Mouse (Mus musculus): ENCODE measurements around the gene Jag1. TPM values are rescaled to one million over a fixed set of nuclear protein-coding genes. Genes with fewer than 3 reads are reported as not detected.

Gene Jag1
- polyA plus RNA-seq, 1 experiment = 3.3 TPM

DNA sequence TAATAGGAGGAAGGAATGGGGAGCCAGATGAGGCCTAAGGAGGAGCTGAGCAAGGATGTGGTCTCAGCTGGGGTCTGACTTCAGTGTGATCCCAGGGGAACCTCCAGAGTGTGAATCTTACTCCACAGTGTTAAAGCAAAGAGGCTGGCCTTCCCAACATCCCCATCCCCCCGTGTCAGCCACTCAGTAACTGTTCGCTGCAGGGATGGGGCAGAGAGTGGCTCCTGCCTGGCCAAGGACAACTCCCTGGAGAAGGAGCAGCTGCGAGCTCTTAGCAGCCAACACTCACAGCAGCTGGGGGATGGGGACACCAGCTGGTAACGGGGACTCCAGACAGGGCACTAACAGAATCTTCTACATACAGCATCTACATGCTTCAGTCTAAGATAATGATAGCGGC is 15.4 kb downstream of the Jag1 start:
- Histone ChIP-seq H3K4me3 (ENCODE audit: insufficient read depth, low read length) (no peak overlapping the region), H3K27ac (ENCODE audit: insufficient read depth, low read depth, low read length) (no peak overlapping the region), H3K4me1 (ENCODE audit: control insufficient read depth, insufficient read depth, low read length) (no peaks in the 10 kb centered on the region)
- TF ChIP-seq POLR2A (IDR thresholded peaks at IDR 0.05; ENCODE audit: borderline replicate concordance, low read depth, low read length) (no peak), CTCF (IDR thresholded peaks at IDR 0.05; ENCODE audit: low read depth, low read length) (no peak)

DNA sequence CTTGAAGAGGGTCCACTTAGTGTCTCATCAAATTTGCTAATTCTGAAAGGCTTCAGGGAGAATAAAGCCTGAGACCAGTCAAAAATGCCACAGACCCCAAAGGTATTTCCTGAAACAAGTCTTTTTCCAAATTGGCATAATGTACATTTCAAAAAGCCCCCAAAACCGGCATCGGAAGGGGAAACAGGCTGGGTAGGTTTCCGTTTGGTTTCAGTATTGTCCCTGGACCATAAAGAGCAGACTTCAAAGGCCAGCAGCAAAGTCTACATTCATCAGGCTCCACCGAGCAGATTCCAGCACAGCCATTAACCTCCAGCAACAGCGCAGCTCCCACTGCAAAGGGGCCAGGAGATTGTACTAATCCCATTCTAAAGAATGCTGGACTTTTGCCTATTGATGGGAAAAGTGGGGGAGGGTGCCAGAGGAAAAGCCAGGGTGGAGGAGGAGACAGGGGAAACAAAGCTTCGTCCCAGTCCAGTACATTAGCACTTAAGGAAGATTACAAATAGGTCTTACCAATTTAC is 17.2 kb downstream of the Jag1 start:
- Histone ChIP-seq H3K27ac (ENCODE audit: insufficient read depth, low read depth, low read length) (no peak overlapping the region), H3K4me1 (ENCODE audit: control insufficient read depth, insufficient read depth, low read length) (no peaks in the 10 kb centered on the region)

DNA sequence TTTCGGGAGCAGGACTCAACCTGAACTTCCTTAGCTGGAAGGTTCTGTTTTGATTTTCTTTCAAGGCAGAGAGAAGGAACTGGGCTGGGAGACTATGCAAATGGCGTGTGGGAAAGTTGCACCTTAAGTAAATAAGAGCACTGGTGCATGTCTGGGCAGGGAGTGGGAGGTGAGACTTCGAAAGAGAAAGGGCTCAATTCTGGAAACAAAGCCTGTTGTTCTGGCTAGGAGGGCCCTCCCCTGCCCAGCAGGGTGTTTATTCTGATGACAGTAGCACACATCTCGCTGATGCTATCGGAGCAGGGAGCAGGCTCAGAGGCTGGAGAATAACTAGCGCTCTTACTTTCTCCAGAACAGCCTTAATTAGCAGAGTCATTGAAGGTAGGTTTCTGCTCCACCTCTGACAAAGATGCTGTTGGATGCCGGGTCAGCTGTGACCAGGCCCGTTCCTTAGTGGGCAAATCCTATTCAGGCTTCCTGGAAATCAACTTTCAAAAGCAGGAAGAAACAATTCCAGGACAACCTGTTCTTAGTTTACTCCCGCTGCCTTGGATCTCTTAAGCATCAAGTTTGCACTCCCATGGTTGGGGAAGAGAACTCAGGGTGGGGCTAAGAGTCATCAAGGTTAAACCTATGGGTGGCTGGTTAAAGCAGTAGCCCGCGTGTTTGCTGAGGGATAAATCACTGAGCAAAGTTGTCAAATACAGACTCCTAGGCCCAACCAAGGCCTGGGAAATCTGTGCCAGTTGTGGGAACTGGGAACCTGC is 18.0 kb downstream of the Jag1 start:
- H3K4me3 ChIP-seq (ENCODE audit: insufficient read depth, low read length) = no peak overlapping the region
- no peak overlapping the region for H3K27ac ChIP-seq (ENCODE audit: insufficient read depth, low read depth, low read length)
- no peaks in the 10 kb centered on the region for H3K4me1 ChIP-seq (ENCODE audit: control insufficient read depth, insufficient read depth, low read length)
- TF ChIP-seq CTCF (IDR thresholded peaks at IDR 0.05; ENCODE audit: low read depth, low read length) (no peak), POLR2A (IDR thresholded peaks at IDR 0.05; ENCODE audit: borderline replicate concordance, low read depth, low read length) (no peak)

More for the DNA sequence above, 17.2 kb downstream of the Jag1 start:
- no peak overlapping the region for H3K4me3 ChIP-seq (ENCODE audit: insufficient read depth, low read length)
- TF ChIP-seq CTCF (IDR thresholded peaks at IDR 0.05; ENCODE audit: low read depth, low read length) (no peak), POLR2A (IDR thresholded peaks at IDR 0.05; ENCODE audit: borderline replicate concordance, low read depth, low read length) (no peak)

DNA sequence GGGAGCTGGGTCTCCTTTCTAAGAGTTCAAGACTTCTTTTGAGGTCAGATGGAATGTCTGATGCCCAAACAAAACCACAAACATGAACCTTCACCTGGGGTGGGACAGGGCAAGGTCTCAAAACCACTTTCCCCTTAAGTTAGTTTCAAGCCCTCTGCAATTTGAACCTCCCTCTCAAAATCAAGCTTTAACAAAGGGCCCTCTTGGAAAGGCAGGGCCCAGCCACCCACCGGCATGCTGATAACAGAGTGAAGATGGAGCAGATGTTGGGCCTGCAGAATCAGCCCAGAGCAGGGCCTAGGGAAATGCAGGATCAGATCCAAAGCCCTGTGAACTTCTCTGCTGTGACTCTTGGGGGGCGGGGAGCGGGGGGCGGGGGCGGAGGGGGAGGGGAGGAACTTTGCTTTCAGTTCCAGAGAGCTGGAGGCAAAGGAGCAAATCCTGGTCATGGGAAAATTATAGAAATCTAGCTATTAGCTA is 19.4 kb downstream of the Jag1 start:
- no peak overlapping the region for H3K4me3 ChIP-seq (ENCODE audit: insufficient read depth, low read length)
- H3K4me1 ChIP-seq (ENCODE audit: control insufficient read depth, insufficient read depth, low read length) = no peaks in the 10 kb centered on the region
- TF ChIP-seq CTCF (IDR thresholded peaks at IDR 0.05; ENCODE audit: low read depth, low read length) (no peak), POLR2A (IDR thresholded peaks at IDR 0.05; ENCODE audit: borderline replicate concordance, low read depth, low read length) (no peak)
- H3K27ac ChIP-seq (ENCODE audit: insufficient read depth, low read depth, low read length) = no peak overlapping the region

DNA sequence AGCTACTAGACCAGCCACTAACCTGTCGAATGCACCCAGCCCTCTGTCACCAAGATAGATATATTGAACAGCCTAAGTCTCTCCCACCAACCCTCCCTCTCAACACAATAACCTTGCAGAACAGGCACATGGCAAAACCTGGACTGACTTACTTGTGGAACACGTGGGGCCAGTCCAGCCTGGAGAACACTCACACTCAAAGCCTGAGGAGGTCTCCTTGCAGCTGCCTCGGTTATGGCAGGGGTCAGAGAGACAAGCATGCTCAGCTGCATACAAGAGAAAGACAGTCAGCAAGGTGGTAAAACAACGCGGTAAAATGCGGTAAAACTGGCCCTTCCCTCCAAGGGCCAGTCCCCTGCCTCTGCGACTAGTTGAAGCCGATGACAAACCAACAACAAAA is 22.1 kb downstream of the Jag1 start:
- no peak for TF ChIP-seq POLR2A (IDR thresholded peaks at IDR 0.05; ENCODE audit: borderline replicate concordance, low read depth, low read length)
- TF ChIP-seq CTCF (IDR thresholded peaks at IDR 0.05; ENCODE audit: low read depth, low read length) = no peak
- Histone ChIP-seq H3K4me1 (ENCODE audit: control insufficient read depth, insufficient read depth, low read length) (no peaks in the 10 kb centered on the region), H3K4me3 (ENCODE audit: insufficient read depth, low read length) (no peak overlapping the region), H3K27ac (ENCODE audit: insufficient read depth, low read depth, low read length) (no peak overlapping the region)

DNA sequence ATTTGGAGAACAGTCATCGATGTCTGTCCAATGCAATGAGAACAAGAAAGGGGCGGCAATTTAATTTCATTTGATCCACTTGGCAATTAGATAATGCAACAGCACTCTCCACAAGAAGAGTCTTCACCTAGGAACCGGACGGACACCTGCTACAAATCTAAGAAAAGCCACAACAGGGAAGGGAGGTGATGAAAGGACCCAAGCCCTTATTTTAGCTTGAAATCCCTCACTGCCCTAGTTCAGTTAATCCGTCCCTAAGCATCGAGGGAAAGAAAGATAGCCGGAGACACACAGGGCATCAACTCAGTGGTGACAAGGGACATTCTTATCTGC is 23.2 kb downstream of the Jag1 start:
- no peak overlapping the region for H3K27ac ChIP-seq (ENCODE audit: insufficient read depth, low read depth, low read length)
- no peak for TF ChIP-seq POLR2A (IDR thresholded peaks at IDR 0.05; ENCODE audit: borderline replicate concordance, low read depth, low read length)
- no peak for TF ChIP-seq CTCF (IDR thresholded peaks at IDR 0.05; ENCODE audit: low read depth, low read length)
- no peaks in the 10 kb centered on the region for H3K4me1 ChIP-seq (ENCODE audit: control insufficient read depth, insufficient read depth, low read length)
- no peak overlapping the region for H3K4me3 ChIP-seq (ENCODE audit: insufficient read depth, low read length)

DNA sequence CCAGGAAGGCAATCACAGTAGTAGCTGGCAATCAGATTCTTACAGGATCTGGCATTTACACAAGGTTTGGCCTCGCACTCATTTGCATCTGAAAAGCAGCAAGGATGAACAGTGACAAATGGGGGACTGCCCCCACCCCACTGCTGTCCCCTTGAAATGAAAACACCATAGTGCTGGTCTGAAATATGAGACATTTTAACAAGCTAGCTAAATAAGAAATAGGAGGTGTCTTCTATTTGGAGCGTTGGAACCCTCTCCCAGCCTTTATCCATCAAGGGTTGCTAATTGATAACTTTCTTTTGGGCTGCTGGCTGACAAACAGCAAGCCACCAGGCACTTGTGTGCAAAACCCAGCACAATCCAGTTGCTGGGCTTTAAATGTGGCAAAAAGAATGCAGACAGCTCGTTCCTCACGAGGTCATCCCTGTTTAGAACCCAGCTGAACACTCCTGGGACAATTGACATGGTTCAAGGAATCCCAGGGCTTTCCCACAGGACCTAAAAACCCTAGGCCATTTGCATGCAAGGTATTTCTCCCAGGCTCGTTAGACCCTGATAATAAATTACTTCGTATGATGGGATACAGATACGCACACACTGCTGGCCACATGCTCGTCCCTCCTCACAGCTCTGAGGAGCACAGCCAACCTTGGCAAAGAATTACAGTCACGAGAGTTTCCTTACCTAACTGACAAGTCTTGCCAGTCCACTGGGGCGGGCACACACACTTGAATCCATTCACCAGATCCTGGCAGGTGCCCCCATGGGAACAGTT is 23.7 kb downstream of the Jag1 start:
- H3K27ac ChIP-seq (ENCODE audit: insufficient read depth, low read depth, low read length) = no peak overlapping the region
- no peak for TF ChIP-seq POLR2A (IDR thresholded peaks at IDR 0.05; ENCODE audit: borderline replicate concordance, low read depth, low read length)
- no peak for TF ChIP-seq CTCF (IDR thresholded peaks at IDR 0.05; ENCODE audit: low read depth, low read length)
- no peak overlapping the region for H3K4me3 ChIP-seq (ENCODE audit: insufficient read depth, low read length)
- H3K4me1 ChIP-seq (ENCODE audit: control insufficient read depth, insufficient read depth, low read length) = no peaks in the 10 kb centered on the region

DNA sequence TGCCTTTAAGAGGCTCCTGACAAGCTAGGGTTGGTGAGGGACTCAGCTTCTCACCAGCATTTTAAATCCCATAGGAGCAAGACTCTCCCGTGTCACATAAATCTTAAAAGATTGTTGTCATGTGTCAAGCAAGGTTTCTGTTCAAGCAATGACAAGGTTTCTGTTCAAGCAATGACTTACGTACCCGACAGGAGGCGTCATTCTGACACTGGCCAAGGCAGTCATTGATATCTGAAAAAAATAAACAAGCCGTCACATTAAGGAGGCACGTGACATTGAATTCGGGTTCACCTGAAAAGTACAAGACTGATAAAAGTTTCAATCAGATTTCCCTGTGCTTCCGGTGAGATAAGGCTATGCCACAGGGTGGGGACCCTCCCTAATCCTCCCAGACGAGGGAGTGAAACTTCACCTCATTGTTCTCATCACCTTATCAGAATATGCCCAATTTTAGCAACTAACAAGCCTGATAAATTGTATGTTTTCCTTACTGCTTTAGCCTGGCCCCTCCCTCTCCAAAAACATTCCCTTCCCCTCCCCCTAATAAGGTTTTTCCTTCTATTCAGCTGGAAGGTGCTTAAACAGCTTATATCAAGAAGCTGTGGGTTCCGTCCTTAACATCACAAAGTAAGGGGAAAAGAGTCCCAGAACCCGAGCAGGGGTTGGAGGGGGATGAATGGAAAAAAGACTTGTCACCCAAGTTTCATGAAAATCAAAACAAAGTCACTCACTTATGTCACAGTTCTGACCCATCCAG is 24.5 kb downstream of the Jag1 start:
- Histone ChIP-seq H3K27ac (ENCODE audit: insufficient read depth, low read depth, low read length) (no peak overlapping the region), H3K4me1 (ENCODE audit: control insufficient read depth, insufficient read depth, low read length) (no peaks in the 10 kb centered on the region)
- no peak for TF ChIP-seq POLR2A (IDR thresholded peaks at IDR 0.05; ENCODE audit: borderline replicate concordance, low read depth, low read length)
- TF ChIP-seq CTCF (IDR thresholded peaks at IDR 0.05; ENCODE audit: low read depth, low read length) = no peak

DNA sequence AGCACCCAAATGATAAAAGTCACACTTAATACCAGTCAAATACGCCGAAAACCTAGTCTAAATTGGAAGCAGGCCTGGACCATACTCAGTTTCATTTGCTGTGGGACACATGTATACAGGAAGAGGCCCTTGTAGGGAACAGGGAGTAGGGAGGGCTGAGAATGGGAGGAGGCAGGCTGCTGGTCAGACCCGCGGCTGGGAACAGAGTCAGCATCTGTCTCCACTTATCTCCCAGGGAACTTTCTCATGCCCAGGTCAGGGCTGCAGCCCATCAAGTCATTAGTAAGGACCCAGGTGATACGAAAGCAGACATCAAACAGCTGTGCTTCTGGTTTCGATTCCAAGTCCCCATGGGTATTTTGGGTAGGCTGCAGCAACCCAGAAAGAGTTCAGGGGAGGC is 28.7 kb downstream of the Jag1 start:
- Histone ChIP-seq H3K27ac (ENCODE audit: insufficient read depth, low read depth, low read length) (no peak overlapping the region), H3K4me1 (ENCODE audit: control insufficient read depth, insufficient read depth, low read length) (no peaks in the 10 kb centered on the region), H3K4me3 (ENCODE audit: insufficient read depth, low read length) (no peak overlapping the region)
- TF ChIP-seq POLR2A (IDR thresholded peaks at IDR 0.05; ENCODE audit: borderline replicate concordance, low read depth, low read length) (no peak), CTCF (IDR thresholded peaks at IDR 0.05; ENCODE audit: low read depth, low read length) (no peak)

More for the DNA sequence above, 24.5 kb downstream of the Jag1 start:
- H3K4me3 ChIP-seq (ENCODE audit: insufficient read depth, low read length) = no peak overlapping the region
